Mouse (Mus musculus) urinary bladder, adult 2 months (tissue): ENCODE data around the gene Aprt. TPM values are rescaled to one million over a fixed set of nuclear protein-coding genes. Genes with fewer than 3 reads are reported as not detected.

Source experiments
- DNase-seq: peaks from one replicate; pipeline ENCODE4 v3.0.0; 2022; ENCODE audit warnings: low spot score
- polyA plus RNA-seq: library from polyadenylated mRNA; depleted of rRNA; stranded (reverse); fragments of >200 nt; gene quantifications from 2 replicates; pipeline ENCODE4 v1.2.3, GENCODE M21; 2012

Aprt gene
- polyA plus RNA-seq, 1 experiment = 93.0 TPM

- DNase-seq = no peak
Observed at GRCm38 (mm10) chr8:122564363-122565352, 12.1 kb downstream of the Aprt start.

GRCm38 (mm10) chr8:122561199-122561598 is 15.5 kb downstream of the Aprt start:
- DNase-seq = no peak

- DNase-seq = no peak
Observed at GRCm38 (mm10) chr8:122558671-122559349, 17.9 kb downstream of the Aprt start.

GRCm38 (mm10) chr8:122557248-122558038 is 19.3 kb downstream of the Aprt start:
- no peak for DNase-seq

- DNase-seq = no peak
Observed at GRCm38 (mm10) chr8:122556030-122557009, 20.4 kb downstream of the Aprt start.

DNA sequence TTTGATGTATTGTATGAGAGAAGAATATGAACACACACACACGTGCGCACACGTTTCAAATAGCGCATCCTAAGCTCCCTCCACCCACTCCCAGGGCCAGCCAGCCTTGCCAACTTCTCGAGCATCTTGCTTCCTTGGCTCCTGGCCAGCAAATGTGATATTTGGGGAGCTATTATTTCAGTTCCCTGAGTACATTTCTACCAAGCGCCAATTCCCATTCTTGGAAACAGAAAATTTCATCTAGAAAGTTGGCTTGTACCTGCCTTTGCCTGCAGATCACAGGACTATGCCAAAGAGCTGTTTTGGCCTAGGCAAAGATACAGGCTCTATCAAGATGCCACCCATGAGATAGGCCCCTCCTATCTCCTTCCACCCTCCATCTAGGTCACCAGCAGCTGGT is 21.9 kb downstream of the Aprt start:
- DNase-seq = no peak

GRCm38 (mm10) chr8:122551265-122552051 is 25.3 kb downstream of the Aprt start, which contains the start of gene Piezo1:
Gene Piezo1, minus strand, starts transcription at chr8:122551329.
- peak; percentile 99 for DNase-seq

- no peak for DNase-seq
Observed at GRCm38 (mm10) chr8:122550995-122551264, 25.8 kb downstream of the Aprt start.

DNA sequence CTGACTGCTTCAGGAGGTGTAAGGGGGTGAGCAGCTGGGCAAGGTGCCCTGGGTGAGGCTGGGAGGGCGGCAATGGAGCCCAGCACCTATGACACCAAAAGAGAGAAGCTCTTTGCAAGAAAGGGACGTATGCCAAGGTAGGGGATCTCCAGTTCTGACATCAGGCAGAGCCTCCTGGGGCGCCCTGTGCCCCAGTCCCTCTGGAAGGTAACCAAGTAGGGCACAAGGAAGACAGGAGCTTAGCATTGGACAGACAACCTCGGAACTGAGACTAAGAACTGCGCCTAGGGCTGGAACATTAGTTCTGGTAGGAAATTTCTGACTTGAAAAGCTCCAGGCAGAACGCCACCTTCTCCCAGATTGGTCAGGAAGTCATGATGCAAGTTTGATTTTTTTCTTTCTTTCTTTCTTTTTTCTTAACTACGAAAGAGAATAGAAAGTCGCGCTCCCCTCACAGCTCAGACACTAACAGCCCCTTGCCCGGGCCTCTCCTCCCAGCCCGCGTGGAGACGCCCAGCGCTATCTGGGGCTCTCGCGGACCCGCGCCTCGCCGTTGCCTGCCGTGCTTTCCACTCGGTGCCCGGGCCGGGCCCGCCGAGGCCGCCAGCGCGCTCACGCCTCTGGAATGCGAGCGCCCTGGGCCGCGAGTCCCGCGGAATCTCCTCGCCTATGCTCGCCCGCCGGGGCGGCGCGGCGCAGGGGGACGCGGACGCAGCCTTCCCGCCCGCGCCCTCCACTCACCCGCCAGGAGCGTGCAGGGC is 26.3 kb downstream of the Aprt start:
- peak; percentile 67 for DNase-seq

- DNase-seq = no peak
Observed at GRCm38 (mm10) chr8:122548891-122549439, 27.7 kb downstream of the Aprt start.

- DNase-seq = no peak
Observed at GRCm38 (mm10) chr8:122548331-122548730, 28.4 kb downstream of the Aprt start.

GRCm38 (mm10) chr8:122547815-122548214 is 28.9 kb downstream of the Aprt start:
- DNase-seq = no peak

- DNase-seq = no peak
Observed at GRCm38 (mm10) chr8:122546811-122547453, 29.8 kb downstream of the Aprt start.

GRCm38 (mm10) chr8:122546066-122546755 is 30.5 kb downstream of the Aprt start:
- DNase-seq = no peak

DNA sequence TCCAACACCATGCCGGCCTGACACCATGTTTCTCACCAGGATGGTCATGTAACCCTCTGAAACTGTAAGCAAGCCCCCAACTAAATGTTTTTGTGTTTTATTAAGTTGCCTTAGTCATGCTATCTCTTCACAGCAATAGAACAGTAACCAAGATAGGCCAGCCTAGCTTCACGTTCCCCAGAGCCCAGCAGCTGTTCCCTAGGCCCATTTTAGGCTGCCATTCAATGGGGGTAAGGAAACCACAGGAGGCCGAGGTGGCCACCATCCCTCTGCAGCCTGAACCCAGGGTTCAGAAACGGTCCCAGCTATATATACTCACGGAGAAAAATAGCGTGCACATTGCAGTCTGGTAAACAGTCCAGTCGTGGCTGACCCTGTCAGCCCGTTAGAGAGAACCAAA is 32.6 kb downstream of the Aprt start:
- DNase-seq = no peak

DNA sequence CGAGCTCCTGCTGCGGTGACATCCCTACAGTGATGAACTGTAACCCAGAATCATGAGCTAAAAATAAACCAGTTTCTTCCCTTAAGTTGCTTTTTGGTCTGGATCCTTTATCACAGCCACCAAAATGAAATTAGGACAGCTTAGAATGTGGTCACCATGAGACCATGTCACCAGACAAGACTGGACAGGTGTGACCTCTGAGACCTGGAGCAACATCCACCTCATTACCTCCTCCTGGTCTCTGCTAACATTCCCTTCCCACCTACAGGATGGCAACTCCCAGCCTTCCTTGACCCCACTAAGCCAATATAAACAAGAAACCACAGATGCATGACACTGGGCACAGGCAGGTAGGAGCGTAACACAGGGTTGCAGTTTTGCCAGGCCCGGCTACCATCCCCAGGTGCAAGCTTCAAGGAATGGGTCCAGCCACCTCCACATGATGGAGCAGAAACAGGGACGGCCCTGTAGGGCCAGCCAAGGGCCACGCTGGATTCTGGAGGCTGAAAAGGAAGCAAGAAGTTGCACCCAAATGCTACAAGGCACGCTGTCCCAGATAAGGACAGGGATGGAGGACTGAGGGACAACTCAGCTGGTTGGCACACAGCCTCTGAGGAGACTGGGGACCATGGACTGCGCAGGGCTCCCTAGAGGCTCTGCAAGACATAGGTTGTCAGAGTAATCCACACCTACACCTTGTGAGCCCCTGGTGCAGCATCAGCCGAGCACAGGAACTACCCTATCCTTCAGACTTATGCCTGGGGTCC is 38.2 kb downstream of the Aprt start:
- DNase-seq = no peak

GRCm38 (mm10) chr8:122537812-122538211 is 38.9 kb downstream of the Aprt start:
- no peak for DNase-seq
